Mouse (Mus musculus): ENCODE results near the gene Ubr3. TPM values are rescaled to one million over a fixed set of nuclear protein-coding genes. Genes with fewer than 3 reads are reported as not detected.
"Not testable (repeated sequence)": the region's sequence is repeated elsewhere in the genome, so short reads cannot be mapped to it uniquely, and the experiment has no call there.

The Ubr3 gene
- polyA plus RNA-seq, 1 experiment, result 52.7 TPM

- TF ChIP-seq CTCF (IDR thresholded peaks at IDR 0.05; ENCODE audit: borderline replicate concordance, insufficient read depth, low read length), result no peak
- no peak for TF ChIP-seq POLR2A (IDR thresholded peaks at IDR 0.05; ENCODE audit: low read depth, low read length)
- Histone ChIP-seq H3K27ac (ENCODE audit: insufficient read depth, low read length) (no peak overlapping the region), H3K4me1 (ENCODE audit: control insufficient read depth, insufficient read depth, low read length) (peaks cover 5% of the 10 kb centered on the region; the same call in 1 of the 2 replicates), H3K4me3 (ENCODE audit: insufficient read depth, low read length) (no peak overlapping the region)
These were observed 55.8 kb downstream of the Ubr3 start for GRCm38 (mm10) chr2:69952849-69953248.

GRCm38 (mm10) chr2:69955635-69956034, 58.6 kb downstream of the Ubr3 start:
- no peak overlapping the region for H3K27ac ChIP-seq (ENCODE audit: insufficient read depth, low read length)
- no peak overlapping the region for H3K4me3 ChIP-seq (ENCODE audit: insufficient read depth, low read length)
- TF ChIP-seq POLR2A (IDR thresholded peaks at IDR 0.05; ENCODE audit: low read depth, low read length), result no peak
- no peak for TF ChIP-seq CTCF (IDR thresholded peaks at IDR 0.05; ENCODE audit: borderline replicate concordance, insufficient read depth, low read length)
- peaks cover 5% of the 10 kb centered on the region; the same call in 1 of the 2 replicates for H3K4me1 ChIP-seq (ENCODE audit: control insufficient read depth, insufficient read depth, low read length)

- Histone ChIP-seq H3K4me1 (ENCODE audit: control insufficient read depth, insufficient read depth, low read length) (peaks cover 5% of the 10 kb centered on the region; the same call in 1 of the 2 replicates), H3K27ac (ENCODE audit: insufficient read depth, low read length) (no peak overlapping the region), H3K4me3 (ENCODE audit: insufficient read depth, low read length) (no peak overlapping the region)
- TF ChIP-seq CTCF (IDR thresholded peaks at IDR 0.05; ENCODE audit: borderline replicate concordance, insufficient read depth, low read length), result no peak
- no peak for TF ChIP-seq POLR2A (IDR thresholded peaks at IDR 0.05; ENCODE audit: low read depth, low read length)
These were observed 60.6 kb downstream of the Ubr3 start for GRCm38 (mm10) chr2:69957622-69958021.

GRCm38 (mm10) chr2:69974896-69975295, 77.8 kb downstream of the Ubr3 start:
- no peak for TF ChIP-seq CTCF (IDR thresholded peaks at IDR 0.05; ENCODE audit: borderline replicate concordance, insufficient read depth, low read length)
- no peak for TF ChIP-seq POLR2A (IDR thresholded peaks at IDR 0.05; ENCODE audit: low read depth, low read length)
- H3K4me1 ChIP-seq (ENCODE audit: control insufficient read depth, insufficient read depth, low read length), result no peaks in the 10 kb centered on the region
- no peak overlapping the region for H3K27ac ChIP-seq (ENCODE audit: insufficient read depth, low read length)
- H3K4me3 ChIP-seq (ENCODE audit: insufficient read depth, low read length), result no peak overlapping the region

- Histone ChIP-seq H3K27ac (ENCODE audit: insufficient read depth, low read length) (no peak overlapping the region), H3K4me1 (ENCODE audit: control insufficient read depth, insufficient read depth, low read length) (no peaks in the 10 kb centered on the region), H3K4me3 (ENCODE audit: insufficient read depth, low read length) (no peak overlapping the region)
- TF ChIP-seq CTCF (IDR thresholded peaks at IDR 0.05; ENCODE audit: borderline replicate concordance, insufficient read depth, low read length) (no peak), POLR2A (IDR thresholded peaks at IDR 0.05; ENCODE audit: low read depth, low read length) (no peak)
These were observed 92.2 kb downstream of the Ubr3 start for GRCm38 (mm10) chr2:69989224-69989623.

- Histone ChIP-seq H3K4me3 (ENCODE audit: insufficient read depth, low read length) (no peak overlapping the region), H3K4me1 (ENCODE audit: control insufficient read depth, insufficient read depth, low read length) (no peaks in the 10 kb centered on the region), H3K27ac (ENCODE audit: insufficient read depth, low read length) (no peak overlapping the region)
- TF ChIP-seq CTCF (IDR thresholded peaks at IDR 0.05; ENCODE audit: borderline replicate concordance, insufficient read depth, low read length), result no peak
- no peak for TF ChIP-seq POLR2A (IDR thresholded peaks at IDR 0.05; ENCODE audit: low read depth, low read length)
These were observed 93.6 kb downstream of the Ubr3 start for GRCm38 (mm10) chr2:69990647-69991046.

GRCm38 (mm10) chr2:69994082-69994736, 97.2 kb downstream of the Ubr3 start:
- H3K4me1 ChIP-seq (ENCODE audit: control insufficient read depth, insufficient read depth, low read length); H3K27ac ChIP-seq (ENCODE audit: insufficient read depth, low read length): not testable (repeated sequence)

GRCm38 (mm10) chr2:69994779-69995178, 97.7 kb downstream of the Ubr3 start:
- Histone ChIP-seq H3K4me1 (ENCODE audit: control insufficient read depth, insufficient read depth, low read length) (no peaks in the 10 kb centered on the region), H3K27ac (ENCODE audit: insufficient read depth, low read length) (no peak overlapping the region), H3K4me3 (ENCODE audit: insufficient read depth, low read length) (no peak overlapping the region)
- TF ChIP-seq CTCF (IDR thresholded peaks at IDR 0.05; ENCODE audit: borderline replicate concordance, insufficient read depth, low read length), result no peak
- no peak for TF ChIP-seq POLR2A (IDR thresholded peaks at IDR 0.05; ENCODE audit: low read depth, low read length)

More at GRCm38 (mm10) chr2:69994082-69994736, 97.2 kb downstream of the Ubr3 start:
- H3K4me3 ChIP-seq (ENCODE audit: insufficient read depth, low read length), result not testable (repeated sequence)

GRCm38 (mm10) chr2:69999097-69999770, 102.2 kb downstream of the Ubr3 start:
- Histone ChIP-seq H3K4me3 (ENCODE audit: insufficient read depth, low read length) (no peak overlapping the region), H3K27ac (ENCODE audit: insufficient read depth, low read length) (no peak overlapping the region), H3K4me1 (ENCODE audit: control insufficient read depth, insufficient read depth, low read length) (no peaks in the 10 kb centered on the region)
- TF ChIP-seq CTCF (IDR thresholded peaks at IDR 0.05; ENCODE audit: borderline replicate concordance, insufficient read depth, low read length) (no peak), POLR2A (IDR thresholded peaks at IDR 0.05; ENCODE audit: low read depth, low read length) (no peak)

- H3K4me3 ChIP-seq (ENCODE audit: insufficient read depth, low read length), result no peak overlapping the region
- no peaks in the 10 kb centered on the region for H3K4me1 ChIP-seq (ENCODE audit: control insufficient read depth, insufficient read depth, low read length)
- TF ChIP-seq CTCF (IDR thresholded peaks at IDR 0.05; ENCODE audit: borderline replicate concordance, insufficient read depth, low read length) (no peak), POLR2A (IDR thresholded peaks at IDR 0.05; ENCODE audit: low read depth, low read length) (no peak)
- H3K27ac ChIP-seq (ENCODE audit: insufficient read depth, low read length), result no peak overlapping the region
These were observed 103.3 kb downstream of the Ubr3 start for GRCm38 (mm10) chr2:70000316-70000715.

All from embryonic fibroblast, embryonic 13.5 days (primary cell).